In the genomic region with DNA sequence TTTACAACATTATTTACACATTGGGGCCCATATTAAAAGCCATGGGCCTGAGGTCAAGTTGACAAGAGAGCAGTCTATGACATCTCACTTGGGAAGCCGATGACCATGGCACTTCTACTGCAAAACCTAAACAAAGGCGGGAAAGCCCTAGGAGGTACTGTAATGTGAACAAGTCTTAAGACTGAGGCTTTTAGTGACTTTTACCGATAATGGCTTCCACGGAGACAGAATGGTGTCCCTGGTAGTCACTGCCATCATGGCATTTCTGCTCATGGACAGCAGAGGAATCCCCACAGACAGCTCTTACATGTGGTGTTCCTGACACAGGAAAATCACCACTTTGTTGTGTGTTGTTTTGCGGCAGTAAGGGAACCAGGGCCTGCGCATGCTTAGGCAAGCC, we compare ENCODE assay signal across 26 mouse cellular contexts. TPM values are rescaled to one million over a fixed set of nuclear protein-coding genes. Genes with fewer than 3 reads are reported as not detected.
DNase-seq lines count a peak whose midpoint lies in the region; ATAC-seq and TF ChIP-seq lines count a peak whose summit lies in the region.
"Had no signal": no experiment of that assay in that cellular context is flagged by ENCODE, and none has a peak within 500 bp of the region (broad histone marks: within the 10 kb centered on the region; RNA-seq: fewer than 3 reads in every experiment).

No protein-coding gene starts in this region.

- no peak for DNase-seq in heart, postnatal 36 days
- no peak for DNase-seq in lung, postnatal 36 days
- no peak for DNase-seq in frontal cortex, postnatal 36 days (ENCODE audit: low spot score in 2 of 2)
- DNase-seq: cerebellum, adult 11-12 months; cerebellum, postnatal 10 days; gastrocnemius, postnatal 25 days; heart, postnatal 4 days; kidney, adult 2 months; left cerebral cortex, postnatal 4 days; midbrain, embryonic 14.5 days; right cerebral cortex, postnatal 25 days; spleen, adult 18-20 months; thymus, postnatal 14 days had no signal

- H3K9ac ChIP-seq in heart, embryonic 11.5 days (ENCODE audit: low read depth, low read length) = no peak overlapping the region
- H3K9ac ChIP-seq in liver, embryonic 15.5 days = no peak overlapping the region
- H3K9ac ChIP-seq in intestine, embryonic 16.5 days (ENCODE audit: low read depth, low read length) = no peak overlapping the region
- H3K9ac ChIP-seq: embryonic facial prominence, embryonic 12.5 days; hindbrain, embryonic 14.5 days; limb, embryonic 15.5 days had no signal

- TF ChIP-seq CTCF in bone marrow, adult 2 months (IDR thresholded peaks at IDR 0.05; ENCODE audit: control insufficient read depth, insufficient read depth, low read length) = no peak

- H3K36me3 ChIP-seq in heart, embryonic 11.5 days (ENCODE audit: control insufficient read depth, insufficient read depth, low read length) = peaks cover 13% of the 10 kb centered on the region
- H3K36me3 ChIP-seq in liver, embryonic 15.5 days (replicated peaks) = peaks cover 54% of the 10 kb centered on the region
- no peaks in the 10 kb centered on the region; the same call in none of the 2 replicates for H3K36me3 ChIP-seq in intestine, embryonic 16.5 days (ENCODE audit: control insufficient read depth, insufficient read depth, low read length)

- peak overlapping the region; percentile 73 for H3K27ac ChIP-seq in heart, embryonic 11.5 days (ENCODE audit: low read depth, low read length)
- peak overlapping the region; percentile 57 for H3K27ac ChIP-seq in bone marrow, adult 2 months (ENCODE audit: control insufficient read depth, insufficient read depth, low read depth, low read length, poor library complexity)
- H3K27ac ChIP-seq in liver, embryonic 15.5 days (replicated peaks) = peak overlapping the region; percentile 90
- H3K27ac ChIP-seq in intestine, embryonic 16.5 days (ENCODE audit: low read length) = no peak overlapping the region
- H3K27ac ChIP-seq: embryonic facial prominence, embryonic 12.5 days; hindbrain, embryonic 14.5 days; kidney, postnatal 0 days; left cerebral cortex, adult 2 months; limb, embryonic 15.5 days had no signal

- WGBS in heart, embryonic 11.5 days (ENCODE audit: insufficient replicate concordance) = 70% methylated on average over 6 of the region's 6 CpGs
- 89% methylated on average over 6 of the region's 6 CpGs for WGBS in bone marrow, adult 2 months
- 73% methylated on average over 6 of the region's 6 CpGs for WGBS in liver, embryonic 15.5 days (ENCODE audit: insufficient replicate concordance)
- 86% methylated on average over 6 of the region's 6 CpGs for WGBS in intestine, embryonic 16.5 days

- H3K27me3 ChIP-seq in heart, embryonic 11.5 days (ENCODE audit: control insufficient read depth, insufficient read depth, low read length) = no peaks in the 10 kb centered on the region; the same call in 1 of the 2 replicates
- no peaks in the 10 kb centered on the region for H3K27me3 ChIP-seq in liver, embryonic 15.5 days
- H3K27me3 ChIP-seq in intestine, embryonic 16.5 days (replicated peaks; ENCODE audit: control insufficient read depth, insufficient read depth, low read length) = no peaks in the 10 kb centered on the region
- H3K27me3 ChIP-seq: embryonic facial prominence, embryonic 12.5 days; limb, embryonic 15.5 days; Patski had no signal

- H3K4me3 ChIP-seq in heart, embryonic 11.5 days (ENCODE audit: low read depth, low read length) = no peak overlapping the region
- no peak overlapping the region for H3K4me3 ChIP-seq in bone marrow, adult 2 months (replicated peaks; ENCODE audit: control insufficient read depth, low read depth, low read length)
- H3K4me3 ChIP-seq in liver, embryonic 15.5 days (replicated peaks) = no peak overlapping the region
- no peak overlapping the region for H3K4me3 ChIP-seq in intestine, embryonic 16.5 days (ENCODE audit: low read length)
- H3K4me3 ChIP-seq: embryonic facial prominence, embryonic 12.5 days; left cerebral cortex, adult 2 months; limb, embryonic 15.5 days had no signal

- peaks cover 11% of the 10 kb centered on the region for H3K4me1 ChIP-seq in heart, embryonic 11.5 days (ENCODE audit: control insufficient read depth, insufficient read depth, low read length)
- peaks cover 2% of the 10 kb centered on the region; the same call in 1 of the 2 replicates for H3K4me1 ChIP-seq in bone marrow, adult 2 months (ENCODE audit: control insufficient read depth, insufficient read depth, low read length)
- peaks cover 35% of the 10 kb centered on the region for H3K4me1 ChIP-seq in liver, embryonic 15.5 days (replicated peaks)
- H3K4me1 ChIP-seq in intestine, embryonic 16.5 days (ENCODE audit: control insufficient read depth, insufficient read depth, low read length) = no peaks in the 10 kb centered on the region
- H3K4me1 ChIP-seq: embryonic facial prominence, embryonic 12.5 days; limb, embryonic 15.5 days had no signal

- no peak for ATAC-seq in heart, embryonic 11.5 days (replicated peaks; ENCODE audit: insufficient number of reproducible peaks, low FRiP score, low TSS enrichment)
- ATAC-seq in erythroid progenitor cell, adult 5-6 weeks (replicated peaks; ENCODE audit: low FRiP score, poor library complexity, severe bottlenecking) = peak; percentile 50; the same call in 1 of the 2 replicates
- peak; percentile 5; the same call in 1 of the 2 replicates for ATAC-seq in liver, embryonic 15.5 days (ENCODE audit: insufficient read depth)
- no peak for ATAC-seq in intestine, embryonic 16.5 days
- ATAC-seq: forebrain, embryonic 14.5 days; inflammation-experienced regulatory T-cells, adult 6 months; Patski had no signal

- intact Hi-C loops in heart, postnatal 36 days (cut with DNase I) = no loop called here

- no peak overlapping the region for H3K4me2 ChIP-seq in heart, embryonic 11.5 days
- peak overlapping the region; percentile 57 for H3K4me2 ChIP-seq in liver, embryonic 15.5 days
- no peak overlapping the region for H3K4me2 ChIP-seq in intestine, embryonic 16.5 days (ENCODE audit: low read depth, low read length)
- H3K4me2 ChIP-seq: embryonic facial prominence, embryonic 12.5 days; hindbrain, embryonic 14.5 days; limb, embryonic 15.5 days had no signal

- H3K9me3 ChIP-seq in heart, embryonic 11.5 days (replicated peaks; ENCODE audit: control insufficient read depth, low read length) = peaks cover 6% of the 10 kb centered on the region; the same call in 1 of the 2 replicates
- H3K9me3 ChIP-seq in liver, embryonic 15.5 days (replicated peaks) = no peaks in the 10 kb centered on the region
- no peaks in the 10 kb centered on the region for H3K9me3 ChIP-seq in intestine, embryonic 16.5 days (ENCODE audit: control insufficient read depth, low read length)
- H3K9me3 ChIP-seq: limb, embryonic 15.5 days had no signal

- no peak for TF ChIP-seq POLR2A in bone marrow, adult 2 months (IDR thresholded peaks at IDR 0.05; ENCODE audit: borderline replicate concordance, control insufficient read depth, low read depth, low read length)

RNA-seq across cellular contexts. Expression of a gene that starts 35.6 kb away (rescaled TPM):
- polyA plus RNA-seq in heart, embryonic 11.5 days (2014; fragmentation: Nextera tagmentation; extraction: Ambion mirVana) = 22.1 and 25.8 TPM in 2 replicates
- total RNA-seq in heart, postnatal 36 days (2021) = 1 to 10 TPM in 1 of 2 experiments, under 1 TPM in 1; 1.00 to 1.0 TPM
- 69.3 and 87.8 TPM in 2 replicates for polyA plus RNA-seq in bone marrow, adult 2 months (2011; ENCODE audit: insufficient read depth, insufficient read length, low replicate concordance, missing spikeins)
- total RNA-seq in erythroid progenitor cell, adult 5-6 weeks (2015; ENCODE audit: low replicate concordance) = 156 and 202 TPM in 2 replicates
- total RNA-seq in erythroid progenitor cell, adult 5-6 weeks (2017; ENCODE audit: low replicate concordance) = 329 and 332 TPM in 2 replicates
- polyA plus RNA-seq in liver, embryonic 15.5 days (2015; fragmentation: Nextera tagmentation; extraction: Ambion mirVana) = 32.3 and 33.7 TPM in 2 replicates
- polyA plus RNA-seq in intestine, embryonic 16.5 days (2015; fragmentation: Nextera tagmentation; extraction: Ambion mirVana) = 19.1 and 20.8 TPM in 2 replicates

RNA-seq across cellular contexts. Expression of a gene that starts 35.7 kb away (rescaled TPM):
- 3.0 and 3.9 TPM in 2 replicates for polyA plus RNA-seq in heart, embryonic 11.5 days (2014; fragmentation: Nextera tagmentation; extraction: Ambion mirVana)
- total RNA-seq in heart, postnatal 36 days (2021) = 10 to 100 TPM; 13.9 to 14.3 TPM
- 8.6 and 12.6 TPM in 2 replicates for polyA plus RNA-seq in bone marrow, adult 2 months (2011; ENCODE audit: insufficient read depth, insufficient read length, low replicate concordance, missing spikeins)
- 43.2 and 66.7 TPM in 2 replicates for total RNA-seq in erythroid progenitor cell, adult 5-6 weeks (2015; ENCODE audit: low replicate concordance)
- 44.1 and 47.9 TPM in 2 replicates for total RNA-seq in erythroid progenitor cell, adult 5-6 weeks (2017; ENCODE audit: low replicate concordance)
- 2.0 and 2.5 TPM in 2 replicates for polyA plus RNA-seq in liver, embryonic 15.5 days (2015; fragmentation: Nextera tagmentation; extraction: Ambion mirVana)
- 2.9 and 3.5 TPM in 2 replicates for polyA plus RNA-seq in intestine, embryonic 16.5 days (2015; fragmentation: Nextera tagmentation; extraction: Ambion mirVana)

RNA-seq across cellular contexts. Expression of a gene that starts 51.8 kb away (rescaled TPM):
- 6.7 and 7.5 TPM in 2 replicates for polyA plus RNA-seq in heart, embryonic 11.5 days (2014; fragmentation: Nextera tagmentation; extraction: Ambion mirVana)
- 1 to 10 TPM; 5.4 to 5.9 TPM for total RNA-seq in heart, postnatal 36 days (2021)
- 18.8 and 26.8 TPM in 2 replicates for polyA plus RNA-seq in bone marrow, adult 2 months (2011; ENCODE audit: insufficient read depth, insufficient read length, low replicate concordance, missing spikeins)
- total RNA-seq in erythroid progenitor cell, adult 5-6 weeks (2015; ENCODE audit: low replicate concordance) = 195 and 197 TPM in 2 replicates
- total RNA-seq in erythroid progenitor cell, adult 5-6 weeks (2017; ENCODE audit: low replicate concordance) = 146 and 154 TPM in 2 replicates
- 4.5 and 4.9 TPM in 2 replicates for polyA plus RNA-seq in liver, embryonic 15.5 days (2015; fragmentation: Nextera tagmentation; extraction: Ambion mirVana)
- polyA plus RNA-seq in intestine, embryonic 16.5 days (2015; fragmentation: Nextera tagmentation; extraction: Ambion mirVana) = 11.1 and 13.3 TPM in 2 replicates

RNA-seq across cellular contexts. Expression of a gene that starts 57.0 kb away (rescaled TPM):
- polyA plus RNA-seq in heart, embryonic 11.5 days (2014; fragmentation: Nextera tagmentation; extraction: Ambion mirVana) = 65.1 and 70.4 TPM in 2 replicates
- total RNA-seq in heart, postnatal 36 days (2021) = 10 to 100 TPM; 28.1 to 28.2 TPM
- polyA plus RNA-seq in bone marrow, adult 2 months (2011; ENCODE audit: insufficient read depth, insufficient read length, low replicate concordance, missing spikeins) = 27.7 and 29.6 TPM in 2 replicates
- 51.9 and 67.5 TPM in 2 replicates for total RNA-seq in erythroid progenitor cell, adult 5-6 weeks (2015; ENCODE audit: low replicate concordance)
- 43.9 and 56.0 TPM in 2 replicates for total RNA-seq in erythroid progenitor cell, adult 5-6 weeks (2017; ENCODE audit: low replicate concordance)
- polyA plus RNA-seq in liver, embryonic 15.5 days (2015; fragmentation: Nextera tagmentation; extraction: Ambion mirVana) = 27.0 and 28.0 TPM in 2 replicates
- 57.9 and 59.9 TPM in 2 replicates for polyA plus RNA-seq in intestine, embryonic 16.5 days (2015; fragmentation: Nextera tagmentation; extraction: Ambion mirVana)

Comparison
In these comparisons a context has a peak if more than half of its experiments do, and no peak if none do; other contexts are left out.
1. ATAC-seq: peak in erythroid progenitor cell, adult 5-6 weeks (single experiment) and liver, embryonic 15.5 days (single experiment); none in heart, embryonic 11.5 days (single experiment) and intestine, embryonic 16.5 days (single experiment).